Mouse (Mus musculus) brain, adult 2 months (tissue): ENCODE data around the gene Trcg1.

ENCODE experiments used
- DNase-seq: peaks from one replicate; pipeline ENCODE4 v3.0.0; 2011; ENCODE audit warnings: low read depth, low spot score

Trcg1 gene

GRCm38 (mm10) chr9:57261913-57262794 lies 25.8 kb downstream of the Trcg1 start, which contains the start of gene 1700017B05Rik:
Gene 1700017B05Rik, minus strand, starts transcription at chr9:57262612.
- peak; percentile 66 for DNase-seq

GRCm38 (mm10) chr9:57262795-57263684 lies 26.7 kb downstream of the Trcg1 start:
- DNase-seq: no peak

GRCm38 (mm10) chr9:57265125-57265524 lies 28.8 kb downstream of the Trcg1 start:
- DNase-seq: no peak

GRCm38 (mm10) chr9:57267421-57267820 lies 31.1 kb downstream of the Trcg1 start:
- DNase-seq: no peak

- DNase-seq: no peak
Observed at GRCm38 (mm10) chr9:57268078-57268477, 31.7 kb downstream of the Trcg1 start.

- DNase-seq: no peak
Observed at GRCm38 (mm10) chr9:57268575-57268974, 32.2 kb downstream of the Trcg1 start.

GRCm38 (mm10) chr9:57269384-57269783 lies 33.0 kb downstream of the Trcg1 start:
- no peak for DNase-seq

- DNase-seq: peak; percentile 33
Observed at GRCm38 (mm10) chr9:57270399-57270798, 34.0 kb downstream of the Trcg1 start.

GRCm38 (mm10) chr9:57271081-57271480 lies 34.7 kb downstream of the Trcg1 start:
- peak; percentile 68 for DNase-seq

GRCm38 (mm10) chr9:57271837-57272562 lies 35.6 kb downstream of the Trcg1 start:
- DNase-seq: no peak

- DNase-seq: no peak
Observed at GRCm38 (mm10) chr9:57272902-57273804, 36.8 kb downstream of the Trcg1 start.

GRCm38 (mm10) chr9:57273805-57274494 lies 37.6 kb downstream of the Trcg1 start:
- no peak for DNase-seq

- peak; percentile 49 for DNase-seq
Observed at GRCm38 (mm10) chr9:57276311-57276710, 40.0 kb downstream of the Trcg1 start.

GRCm38 (mm10) chr9:57278268-57278667 lies 41.9 kb downstream of the Trcg1 start:
- DNase-seq: peak; percentile 40

GRCm38 (mm10) chr9:57279441-57279840 lies 43.1 kb downstream of the Trcg1 start:
- DNase-seq: no peak

GRCm38 (mm10) chr9:57281549-57281948 lies 45.2 kb downstream of the Trcg1 start:
- DNase-seq: no peak

GRCm38 (mm10) chr9:57282686-57283085 lies 46.3 kb downstream of the Trcg1 start:
- no peak for DNase-seq

- DNase-seq: no peak
Observed at GRCm38 (mm10) chr9:57283311-57283710, 47.0 kb downstream of the Trcg1 start.

GRCm38 (mm10) chr9:57287183-57287582 lies 50.8 kb downstream of the Trcg1 start:
- no peak for DNase-seq

GRCm38 (mm10) chr9:57294905-57295304 lies 58.5 kb downstream of the Trcg1 start:
- no peak for DNase-seq
